Mouse (Mus musculus) gastrocnemius, adult 18-20 months (tissue): Measurements from ENCODE around the gene S100a11. TPM values are rescaled to one million over a fixed set of nuclear protein-coding genes. Genes with fewer than 3 reads are reported as not detected.
"Not testable (repeated sequence)": the region's sequence is repeated elsewhere in the genome, so short reads cannot be mapped to it uniquely, and the experiment has no call there.

ENCODE experiments used
- DNase-seq: peaks from one replicate; pipeline ENCODE4 v3.0.0; 2021; ENCODE audit warnings: low spot score
- total RNA-seq, 2 experiments: library from RNA; stranded (reverse); gene quantifications; 2 replicates each; pipeline ENCODE4 v1.2.3; 2021

S100a11 gene
- total RNA-seq, 2 experiments from 2014 or later: 27.1 to 50.4 TPM

DNA sequence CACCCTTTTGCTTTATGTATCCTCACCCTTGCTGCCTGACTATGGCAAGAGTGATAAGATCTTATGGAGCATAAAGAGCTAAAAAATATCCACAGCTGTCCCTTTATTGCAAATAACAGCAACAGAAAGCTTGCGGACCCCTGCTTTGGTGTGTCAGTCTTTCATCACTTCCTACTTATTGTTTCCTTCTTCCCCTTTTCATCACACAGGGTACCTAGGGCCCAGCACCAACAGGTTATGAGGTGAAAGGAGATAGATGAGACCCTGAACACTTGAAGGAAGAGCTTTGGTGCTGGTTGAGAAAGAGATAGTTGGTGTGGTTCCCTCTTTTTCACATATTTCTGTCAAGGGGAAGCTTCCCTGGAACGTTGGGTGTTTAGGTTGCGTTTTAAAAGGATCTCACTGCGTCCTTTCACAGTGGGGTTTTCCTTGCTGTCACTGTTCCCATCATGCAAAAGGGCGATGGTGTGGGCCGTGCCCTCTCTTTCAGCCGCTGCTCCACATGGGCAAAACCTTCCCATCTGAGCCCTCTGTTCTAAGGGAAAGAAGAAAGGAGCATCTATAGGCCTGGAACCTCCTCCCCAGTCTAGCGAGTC, 1.3 kb downstream of the S100a11 start:
- no peak for DNase-seq

DNA sequence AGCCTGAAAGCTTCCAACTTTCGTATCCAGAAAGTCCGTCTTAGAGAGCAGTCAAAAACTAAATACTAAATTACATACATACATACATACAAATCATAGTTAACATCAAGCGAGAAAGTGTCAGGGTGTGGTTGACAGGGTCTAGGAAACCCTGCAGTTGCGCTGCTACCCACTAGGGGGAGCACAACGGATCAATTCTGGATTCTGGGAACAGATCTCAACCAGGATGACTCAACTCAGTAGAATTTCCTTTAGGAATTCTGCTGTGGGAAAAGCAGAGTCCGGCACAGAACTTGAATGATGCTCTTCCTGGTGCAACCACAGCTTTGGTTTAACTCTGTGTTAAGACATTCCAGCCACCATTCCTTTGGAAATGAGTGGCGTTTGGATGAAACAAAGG, 2.3 kb downstream of the S100a11 start:
- DNase-seq: peak; percentile 79

DNA sequence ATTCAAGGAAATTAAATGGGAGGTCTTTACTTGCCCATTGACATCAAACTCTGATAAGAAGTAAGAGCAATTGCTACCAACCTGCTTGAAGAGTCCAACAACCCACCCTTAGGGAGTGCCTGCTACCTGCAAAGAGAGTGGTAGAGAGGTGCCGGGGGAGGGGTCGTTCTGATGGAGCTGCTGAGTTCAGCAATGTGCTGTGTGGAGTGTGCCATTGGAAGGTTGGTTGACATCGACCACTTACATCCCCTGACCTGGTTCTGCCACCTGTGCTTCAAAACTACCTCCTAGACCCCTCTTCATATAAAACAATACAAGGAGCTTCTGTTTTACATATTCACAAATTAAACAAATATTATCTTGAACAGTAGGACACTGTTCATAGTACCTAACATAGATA, 7.0 kb downstream of the S100a11 start:
- no peak for DNase-seq

DNA sequence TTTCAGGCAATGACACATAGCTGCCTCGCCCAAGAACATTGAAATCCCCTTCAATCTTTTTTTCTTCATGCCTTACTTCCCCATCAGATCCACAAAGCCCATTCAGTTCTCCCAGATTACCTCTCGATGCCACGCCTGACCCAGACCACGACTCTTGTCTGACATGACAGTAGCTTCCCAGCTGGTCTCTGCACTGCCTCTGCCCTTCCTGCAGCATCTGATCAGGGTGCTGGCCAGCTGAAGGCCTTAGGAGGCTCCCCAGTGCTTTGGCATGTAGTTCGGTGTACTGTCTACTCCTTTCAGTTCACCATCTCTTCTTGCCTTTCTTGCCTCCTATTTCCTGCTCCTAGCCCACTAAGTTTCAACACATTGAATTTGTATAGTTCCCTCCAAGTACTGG, 8.5 kb downstream of the S100a11 start:
- no peak for DNase-seq

DNA sequence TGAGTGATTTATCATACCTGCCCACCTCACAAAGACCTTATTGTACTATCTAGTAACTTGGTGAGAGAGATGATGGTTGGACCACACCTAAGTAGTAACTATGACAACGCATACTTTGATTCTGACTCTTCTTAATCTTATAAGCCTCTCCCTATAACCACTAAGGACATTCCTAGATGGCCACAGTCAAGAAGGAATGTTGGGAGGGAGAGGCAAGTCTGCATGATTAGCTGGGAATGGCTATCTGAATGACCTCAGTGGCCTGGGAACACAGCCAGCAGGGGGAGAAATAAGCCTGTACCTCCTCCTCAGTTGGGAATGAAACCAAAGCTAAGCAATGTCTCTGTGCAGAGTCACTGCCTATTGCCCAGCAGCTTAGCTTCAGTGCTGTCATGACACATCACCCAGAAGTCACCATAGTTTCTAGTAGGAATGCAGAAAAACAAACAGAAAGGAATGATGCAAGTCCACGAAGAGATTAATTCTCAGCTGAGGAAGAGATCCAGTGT, 16.8 kb downstream of the S100a11 start:
- peak; percentile 76 for DNase-seq

DNA sequence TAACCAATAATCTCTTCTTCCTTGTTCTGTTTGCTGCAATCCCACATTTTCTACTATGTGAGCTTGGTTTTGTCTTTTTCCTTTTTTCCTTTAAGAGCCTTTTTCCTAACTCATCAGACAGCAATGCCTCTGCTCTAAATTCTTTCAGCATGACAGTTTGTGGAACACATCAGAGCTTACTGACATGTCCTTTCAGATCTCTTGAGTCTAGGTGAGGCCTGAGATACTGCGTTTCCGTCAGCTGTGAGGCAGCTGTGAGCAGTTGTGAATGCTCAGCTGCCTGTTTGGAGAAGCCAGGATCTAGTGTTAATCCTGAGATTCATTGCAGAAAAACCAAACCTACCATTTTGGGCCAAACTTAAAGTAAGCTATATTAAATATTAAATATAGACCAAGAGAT, 18.2 kb downstream of the S100a11 start:
- DNase-seq: no peak

DNA sequence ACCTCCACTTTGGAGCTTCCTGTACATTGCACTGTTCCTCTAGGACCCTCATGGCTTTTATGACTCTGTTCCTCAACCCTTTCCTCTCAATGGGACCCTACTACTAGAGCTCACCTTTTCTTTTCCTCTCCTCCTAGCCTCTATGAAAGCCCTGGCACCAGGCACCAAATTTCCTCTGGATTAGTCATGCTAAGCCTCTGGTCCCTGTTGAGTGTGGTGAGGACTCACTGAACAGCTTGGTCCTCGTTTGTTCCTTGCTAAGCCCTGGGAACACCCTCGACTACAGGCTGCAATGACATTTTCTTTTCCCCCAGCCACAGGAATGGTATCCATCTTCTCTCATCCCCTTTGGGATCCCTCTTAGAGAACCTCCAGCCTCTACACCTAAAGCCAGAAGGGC, 21.2 kb downstream of the S100a11 start:
- DNase-seq: no peak

DNA sequence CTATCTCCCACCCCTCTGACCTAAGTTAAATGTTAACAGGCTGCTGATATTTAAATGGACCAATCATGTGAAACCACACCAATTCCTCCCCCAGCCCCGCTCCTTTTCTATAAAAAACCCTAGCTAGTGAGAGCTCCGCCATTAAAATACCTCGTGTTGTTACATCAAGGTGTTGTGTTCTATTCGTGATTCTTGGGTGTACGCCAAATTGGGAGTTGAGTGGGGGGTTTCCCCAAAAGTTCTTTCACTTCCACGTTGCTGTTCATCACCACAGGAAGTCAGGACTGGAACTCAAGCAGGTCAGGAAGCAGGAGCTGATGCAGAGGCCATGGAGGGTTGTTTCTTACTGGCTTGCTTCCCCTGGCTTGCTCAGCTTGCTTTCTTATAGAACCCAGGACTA, 23.9 kb downstream of the S100a11 start:
- DNase-seq: not testable (repeated sequence)

DNA sequence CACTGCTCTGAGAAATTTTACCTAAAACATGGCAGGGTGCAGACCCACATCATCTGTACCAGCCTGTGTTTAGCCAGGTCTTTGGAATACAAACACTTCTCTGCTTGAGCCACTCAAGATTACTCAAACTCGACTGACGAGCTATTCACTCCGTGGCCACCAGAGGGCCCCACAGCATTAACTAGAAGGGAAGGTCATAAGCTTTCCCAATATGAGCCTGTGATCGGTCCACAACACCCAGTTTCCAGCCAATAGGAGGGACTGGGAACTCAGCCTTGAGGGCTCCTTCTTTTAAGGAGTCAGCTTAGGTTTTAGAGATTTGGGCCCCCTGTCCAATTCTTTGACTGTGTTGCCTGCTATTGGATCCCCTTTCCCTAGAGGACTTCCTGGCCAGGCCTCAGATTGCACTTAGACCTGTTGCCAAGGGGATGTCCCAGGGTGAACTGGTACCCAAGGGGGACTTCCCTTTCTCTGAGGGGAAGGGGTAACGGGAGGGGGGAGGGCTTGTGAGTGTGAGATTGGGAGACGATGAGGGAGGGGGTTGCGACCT, 26.9 kb downstream of the S100a11 start:
- DNase-seq: peak; percentile 88

DNA sequence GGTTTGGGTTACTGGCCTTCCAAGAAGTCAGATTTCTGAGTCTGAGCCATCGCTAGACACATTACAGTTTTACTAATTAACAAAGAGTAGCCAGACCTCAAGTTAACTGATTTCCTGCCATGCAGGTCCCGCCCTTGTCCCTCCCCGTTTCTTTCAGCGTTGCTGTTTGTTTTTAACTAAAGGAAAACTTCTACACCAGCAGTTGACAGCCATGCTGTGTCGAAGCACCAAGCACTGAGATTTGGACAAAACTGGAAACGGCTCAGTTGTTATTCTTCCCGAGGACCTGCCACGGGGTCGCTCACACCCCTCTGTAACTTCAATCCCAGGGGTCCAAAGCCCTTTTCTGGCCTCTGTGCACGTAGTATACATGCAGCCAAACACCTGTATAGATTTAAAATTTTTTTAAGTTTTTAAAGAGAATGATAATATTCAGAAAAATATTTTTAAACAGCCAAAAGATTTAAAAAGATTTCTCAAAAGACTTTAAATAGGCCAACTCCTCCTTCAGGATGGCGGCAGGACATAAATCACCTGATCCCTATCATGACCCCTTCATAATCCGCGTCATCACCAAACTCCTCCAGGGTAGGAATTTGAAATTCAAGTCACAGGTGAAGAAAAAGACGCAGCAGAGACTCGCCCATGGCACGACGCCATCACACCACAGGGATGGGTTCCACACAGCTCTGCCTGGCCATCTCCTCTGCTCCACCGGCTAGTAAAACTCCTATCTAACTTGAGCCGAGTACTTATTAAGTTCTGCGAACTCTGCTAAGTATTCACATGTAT, 27.7 kb downstream of the S100a11 start:
- DNase-seq: no peak

DNA sequence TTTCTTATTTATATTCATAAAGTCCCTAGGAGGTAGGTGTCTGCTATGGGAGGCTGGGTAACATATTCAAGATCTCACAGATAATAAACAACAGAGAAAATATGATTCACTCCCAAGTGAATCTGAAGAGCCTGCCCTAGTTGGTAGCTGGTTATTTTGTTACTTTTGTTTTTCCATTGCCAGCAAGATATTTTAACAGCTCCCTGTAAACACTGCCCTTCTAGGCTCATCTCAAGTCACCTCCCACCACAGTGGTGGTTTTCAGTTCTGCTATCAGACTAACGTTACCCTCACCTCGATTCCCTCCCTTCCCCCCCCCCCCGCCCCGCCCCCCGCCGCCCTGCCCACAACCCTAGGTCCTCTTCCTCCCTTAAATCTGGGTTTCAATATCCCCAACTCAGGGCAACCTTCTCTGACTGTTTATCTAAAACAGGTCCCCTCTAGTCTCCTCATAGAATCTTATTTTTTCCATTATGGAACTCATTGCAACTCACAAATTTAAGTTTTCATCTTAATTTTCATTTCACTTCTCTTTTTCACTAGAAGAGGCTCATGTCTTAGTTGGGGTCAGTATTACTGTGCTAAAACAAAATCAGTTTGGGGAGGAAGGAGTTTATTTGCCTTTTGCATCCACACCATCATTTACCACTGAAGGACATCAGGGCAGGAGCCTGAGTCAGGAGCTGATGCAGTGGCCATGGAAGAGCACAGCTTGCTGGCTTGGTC, 28.4 kb downstream of the S100a11 start:
- no peak for DNase-seq

DNA sequence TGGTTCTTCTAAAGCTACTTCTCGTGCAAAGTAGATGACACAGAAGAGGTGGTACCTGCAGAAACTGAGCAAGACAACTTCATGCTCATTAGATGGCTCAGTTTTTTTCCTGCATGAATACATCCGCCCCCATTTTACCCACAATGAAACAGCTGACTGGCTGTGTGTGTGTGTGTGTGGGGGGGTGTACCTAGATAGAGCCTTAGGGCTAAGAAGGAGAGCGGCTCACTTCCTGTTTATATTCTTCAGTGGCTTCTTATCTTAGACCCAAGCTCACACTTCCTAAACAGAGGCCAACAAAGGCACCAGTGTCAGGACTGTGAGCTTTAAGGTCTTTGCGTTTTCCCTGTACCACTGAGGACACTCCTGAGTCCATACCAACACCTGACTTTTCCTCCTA, 29.7 kb downstream of the S100a11 start:
- no peak for DNase-seq

DNA sequence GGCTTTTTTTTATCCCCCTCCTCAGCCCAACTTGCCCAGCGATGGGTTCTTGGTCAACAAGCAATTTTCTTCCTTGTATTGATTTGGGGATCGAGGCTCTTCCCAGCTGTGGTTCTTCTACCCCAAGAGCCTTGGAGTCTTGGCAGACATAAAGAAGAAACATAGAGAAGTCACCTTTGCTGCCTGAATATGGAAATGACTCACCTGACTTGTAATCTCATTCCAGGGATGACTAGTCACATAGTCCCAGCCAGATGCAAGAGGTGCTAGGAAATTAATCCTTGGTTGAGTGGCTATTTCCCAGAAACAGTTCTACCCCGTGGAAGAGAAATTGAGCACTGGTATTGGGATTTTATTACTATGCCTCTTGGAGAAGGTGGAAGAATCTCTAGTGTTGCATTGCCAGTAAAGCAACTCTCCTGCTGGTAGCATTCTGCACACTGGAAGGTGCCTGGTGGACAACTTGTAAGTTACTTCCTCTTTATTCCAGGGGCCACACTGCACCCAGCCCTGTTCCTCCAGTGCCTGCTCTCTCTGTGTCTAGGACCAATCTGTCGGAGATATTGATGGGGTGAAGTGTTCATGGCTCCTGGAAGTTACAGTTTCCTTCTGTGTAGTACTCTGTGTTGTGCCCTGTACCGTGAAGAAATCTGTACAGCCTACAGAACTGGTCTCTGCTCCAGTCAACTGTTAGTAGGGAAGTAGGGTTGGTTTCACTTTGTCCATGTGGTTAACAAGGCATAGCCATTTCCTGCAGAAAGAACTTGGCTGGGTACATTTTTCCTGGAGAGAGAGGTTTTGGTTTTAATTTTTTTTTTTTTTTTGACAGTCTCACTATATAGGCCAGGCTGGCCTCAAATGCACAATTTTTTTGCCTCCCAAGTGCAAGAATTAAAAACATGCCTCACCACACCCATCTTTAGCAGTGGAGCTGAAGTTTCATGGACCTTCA, 31.9 kb downstream of the S100a11 start:
- no peak for DNase-seq

DNA sequence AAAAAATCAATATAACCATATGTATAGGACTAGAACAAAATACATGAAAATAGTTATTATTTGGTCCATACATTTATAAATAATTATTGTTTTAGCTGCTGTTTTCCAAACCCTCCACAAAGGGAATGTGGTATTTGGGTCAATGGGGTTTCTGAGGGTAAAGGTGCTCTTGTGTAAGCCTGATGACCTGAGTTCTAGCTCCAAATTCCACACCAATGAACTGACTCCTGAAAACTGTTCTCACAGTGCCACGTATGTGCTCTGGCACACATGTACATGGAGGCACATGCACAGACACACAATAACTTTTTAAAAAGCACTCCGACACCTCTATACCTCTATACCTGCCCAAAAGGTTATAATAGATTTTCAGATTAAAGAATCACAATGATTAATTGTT, 33.0 kb downstream of the S100a11 start:
- DNase-seq: no peak

DNA sequence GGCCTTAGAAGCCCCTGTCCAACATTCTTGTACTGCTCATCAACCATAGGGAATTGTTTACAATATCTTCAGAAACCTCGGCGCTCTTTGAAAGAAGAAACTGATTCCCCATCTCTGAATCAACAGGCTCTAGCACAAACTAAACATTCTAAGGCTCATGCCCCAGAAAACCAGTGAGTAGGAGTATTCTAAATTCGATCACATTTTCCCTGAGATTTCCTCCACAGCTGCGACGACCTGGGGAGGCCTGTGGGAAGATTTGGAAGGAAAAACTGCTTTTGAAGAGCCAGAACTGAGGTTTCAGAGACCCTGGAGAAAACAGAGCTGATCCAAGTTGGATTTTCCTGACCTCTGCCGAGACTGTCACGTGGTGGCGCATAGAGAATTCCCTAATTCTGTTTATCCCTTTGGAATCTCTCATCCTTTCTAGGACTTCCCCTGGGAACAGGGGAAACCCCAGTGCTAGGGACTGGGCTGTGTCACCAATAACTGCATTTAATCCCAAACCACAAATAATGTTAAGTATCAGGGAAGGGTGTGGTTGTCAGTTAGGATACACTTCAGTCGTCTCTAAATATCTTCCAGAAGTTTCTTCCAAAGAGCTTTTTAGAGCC, 33.6 kb downstream of the S100a11 start:
- peak; percentile 52 for DNase-seq

DNA sequence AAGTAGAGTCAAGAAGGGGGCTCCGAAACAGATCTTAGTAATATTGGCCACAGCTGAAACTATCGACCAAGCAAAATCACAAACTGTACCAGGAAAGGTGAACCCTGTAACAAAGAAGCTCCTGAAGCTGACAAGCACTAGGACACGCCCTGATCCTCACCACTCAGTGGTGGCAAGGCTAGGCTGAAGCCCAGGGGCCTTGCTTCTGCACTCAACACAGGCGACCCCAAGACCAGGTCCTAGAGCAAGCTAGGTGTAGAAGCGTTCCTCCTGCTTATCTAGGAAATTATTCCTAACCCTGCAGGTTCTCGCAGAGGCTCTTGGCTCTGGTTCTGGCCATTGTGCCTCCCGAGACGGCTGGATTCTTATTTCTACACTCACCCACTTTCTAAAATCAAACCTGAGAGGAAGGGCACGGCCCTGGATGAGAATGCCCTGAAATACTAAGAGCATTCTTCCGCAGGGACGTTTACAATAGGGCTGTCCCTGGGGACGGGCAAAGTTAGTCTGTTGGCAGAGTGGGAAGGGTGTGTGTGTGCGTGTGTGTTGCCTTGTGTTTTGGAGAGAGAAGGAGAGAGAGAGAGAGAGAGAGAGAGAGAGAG, 34.2 kb downstream of the S100a11 start:
- DNase-seq: peak; percentile 21

DNA sequence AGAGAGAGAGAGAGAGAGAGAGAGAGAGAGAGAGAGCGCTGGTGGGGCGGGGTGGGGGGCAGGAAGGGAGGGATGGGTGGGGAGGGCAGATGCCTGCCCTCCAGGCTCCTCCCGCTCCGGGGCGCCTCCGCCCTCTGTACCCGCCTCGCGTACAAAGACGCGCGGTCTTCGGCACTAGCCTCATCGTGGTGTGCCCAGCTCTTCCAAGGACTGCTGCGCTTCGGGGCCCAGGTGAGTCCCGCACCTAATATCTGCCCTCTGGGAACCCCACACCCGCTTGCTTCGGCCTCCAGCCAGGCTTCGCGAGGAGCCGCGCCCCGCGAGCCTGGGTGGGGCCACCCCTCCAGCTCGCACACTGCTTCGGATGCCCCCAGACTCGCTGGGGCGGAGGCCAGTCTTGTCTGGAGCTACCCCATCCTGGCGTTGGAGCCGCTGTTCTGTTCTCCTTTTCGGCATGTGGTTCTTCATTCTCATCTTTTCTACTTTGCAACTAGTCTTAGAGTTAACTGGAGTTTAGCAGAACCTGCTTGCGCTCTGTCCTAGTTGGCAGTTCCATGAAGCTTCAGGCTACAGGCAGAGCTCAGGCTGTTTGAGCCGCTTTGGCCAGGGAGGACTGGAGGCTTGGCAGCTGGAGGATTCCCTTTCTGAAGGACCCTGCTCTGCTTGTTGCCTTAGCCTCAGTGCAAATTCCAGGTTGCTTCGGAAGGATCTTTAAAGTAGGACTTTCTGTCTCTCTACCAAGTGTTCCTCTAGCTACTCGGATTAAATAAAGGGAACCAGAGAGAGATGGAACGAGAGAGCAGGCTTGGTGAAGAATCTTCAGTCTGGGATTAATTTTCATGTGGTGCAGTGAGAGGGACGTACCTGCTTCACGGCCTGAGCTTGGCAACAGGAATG, 34.9 kb downstream of the S100a11 start, which contains the start of gene S100a10:
Gene S100a10, plus strand, starts transcription at position 100 of the 897 bp plus-strand sequence.
- DNase-seq: peak; percentile 73

DNA sequence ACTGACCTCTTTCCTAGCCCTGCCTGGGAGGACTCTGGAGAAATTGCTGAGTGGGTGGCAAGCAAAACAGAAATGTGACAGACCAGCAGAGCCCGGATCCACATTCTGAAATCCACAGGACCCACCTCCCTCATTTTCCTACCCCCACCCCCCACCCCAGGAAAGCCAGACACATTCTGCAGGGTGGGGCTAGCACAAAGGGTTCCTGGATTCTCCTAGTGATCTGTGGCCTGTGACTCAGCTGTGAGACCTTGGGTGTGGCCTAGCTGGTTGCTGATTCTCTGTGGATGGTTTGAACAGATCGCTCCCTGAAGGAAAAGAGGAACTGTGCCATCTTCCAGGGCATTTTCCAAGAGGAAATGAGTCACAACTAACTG, 35.6 kb downstream of the S100a11 start:
- DNase-seq: peak; percentile 76

DNA sequence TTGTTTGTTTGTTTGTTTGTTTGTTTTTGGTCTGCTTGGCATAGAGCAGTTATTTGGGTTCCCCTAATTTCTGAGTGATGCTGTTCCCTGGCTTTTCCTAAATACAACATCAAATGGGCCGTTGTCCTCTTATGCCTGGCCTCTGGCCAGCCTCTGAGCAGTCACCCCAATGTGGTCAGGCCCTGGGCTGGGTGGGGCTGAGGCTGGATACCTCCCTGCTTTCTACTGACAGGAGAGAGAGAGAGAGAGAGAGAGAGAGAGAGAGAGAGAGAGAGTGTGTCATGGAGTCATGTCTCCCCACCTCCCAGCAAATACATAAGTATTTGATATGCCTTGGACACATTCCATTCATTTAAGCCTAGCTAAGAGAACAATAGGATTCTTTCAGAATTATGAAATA, 36.3 kb downstream of the S100a11 start:
- no peak for DNase-seq
